Mouse (Mus musculus) MN1 (cell line): ENCODE results near the gene Crebbp.
A peak's percentile ranks its signal among the peaks of the same experiment; 100 is the strongest.
"Not testable (repeated sequence)": the region's sequence is repeated elsewhere in the genome, so short reads cannot be mapped to it uniquely, and the experiment has no call there.

Experiments used
- DNase-seq: peaks from one replicate; pipeline ENCODE4 v3.0.0-alpha.2; 2016; ENCODE audit warnings: low spot score

The Crebbp gene

DNA sequence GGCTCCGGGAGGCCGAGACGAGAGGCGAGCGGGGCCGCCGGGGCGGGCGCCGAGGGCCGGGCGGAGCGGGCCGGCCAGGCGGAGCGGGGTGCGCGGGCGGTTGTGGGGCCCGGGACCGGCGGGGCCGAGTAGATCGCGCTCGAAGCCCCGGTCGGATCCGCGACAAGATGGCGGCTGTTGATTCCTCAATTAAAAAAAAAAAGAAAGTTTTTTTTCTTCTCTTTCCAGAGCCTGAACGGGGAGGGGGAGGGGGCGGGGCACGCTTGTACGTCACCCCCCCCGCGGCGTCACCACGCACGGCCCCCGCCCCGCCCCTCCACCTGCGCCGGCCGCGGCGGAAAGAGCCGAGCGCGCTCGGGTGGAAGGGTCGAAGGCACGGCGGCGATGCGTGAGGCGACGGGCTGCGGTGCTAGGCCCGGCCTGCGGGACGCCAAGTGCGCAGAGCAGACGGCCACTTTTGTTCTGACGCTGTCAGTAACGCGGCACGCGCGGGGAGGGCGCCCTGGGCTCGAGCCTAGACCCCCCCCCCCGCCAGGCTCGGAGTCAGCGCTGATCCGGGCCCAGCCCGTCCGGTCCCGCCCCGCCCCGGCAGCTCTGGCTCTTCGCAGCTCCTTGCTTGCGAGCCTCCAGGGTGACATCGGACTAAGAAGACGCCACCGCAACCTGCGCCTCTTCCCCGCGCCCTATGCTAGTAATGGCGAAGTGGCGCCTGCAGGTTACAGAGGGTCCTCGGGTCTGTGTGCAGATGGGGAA is at the start of gene Crebbp:
Gene Crebbp (minus strand): TSS at position 199 of the 753 bp plus-strand sequence.
- DNase-seq: peak; percentile 96

DNA sequence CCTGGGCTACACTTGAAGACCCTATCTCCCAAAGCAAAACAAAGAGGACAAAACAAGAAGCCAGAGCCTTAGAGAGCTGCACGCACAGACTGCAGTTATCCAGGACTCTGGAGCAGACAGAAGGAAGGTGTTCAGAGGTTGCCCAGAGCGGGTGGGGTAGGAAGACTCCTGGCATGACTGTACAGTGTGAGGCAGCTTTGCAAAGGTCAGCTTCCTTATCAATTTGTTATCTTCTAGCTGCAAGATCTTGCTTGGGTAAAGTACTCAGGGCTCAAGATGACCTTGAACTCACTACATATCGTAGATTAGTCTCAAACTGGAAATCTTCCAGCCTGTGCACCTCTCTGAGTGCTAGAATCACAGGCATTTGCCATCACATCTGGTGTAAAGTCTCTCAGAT is 49.7 kb upstream of the Crebbp start:
- no peak for DNase-seq

DNA sequence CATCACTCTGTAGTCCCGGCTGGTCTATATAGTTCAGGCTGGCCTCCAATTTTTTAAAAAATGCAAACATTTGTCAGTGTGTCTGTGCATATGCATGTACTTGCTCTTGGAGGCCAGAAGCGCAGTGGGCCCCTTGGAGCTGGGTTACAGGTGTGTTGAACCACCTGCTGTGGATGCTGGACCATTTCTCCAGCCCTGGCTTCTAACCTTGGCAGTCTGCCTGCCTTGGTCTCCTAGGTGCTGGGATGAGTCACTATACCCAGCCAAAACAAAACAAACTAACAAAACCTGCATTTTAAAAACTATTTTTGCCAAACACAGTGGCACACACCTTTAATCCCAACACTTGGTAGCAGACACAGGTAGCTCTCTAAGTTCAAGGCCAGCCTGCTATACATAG is 43.7 kb upstream of the Crebbp start:
- DNase-seq: no peak

DNA sequence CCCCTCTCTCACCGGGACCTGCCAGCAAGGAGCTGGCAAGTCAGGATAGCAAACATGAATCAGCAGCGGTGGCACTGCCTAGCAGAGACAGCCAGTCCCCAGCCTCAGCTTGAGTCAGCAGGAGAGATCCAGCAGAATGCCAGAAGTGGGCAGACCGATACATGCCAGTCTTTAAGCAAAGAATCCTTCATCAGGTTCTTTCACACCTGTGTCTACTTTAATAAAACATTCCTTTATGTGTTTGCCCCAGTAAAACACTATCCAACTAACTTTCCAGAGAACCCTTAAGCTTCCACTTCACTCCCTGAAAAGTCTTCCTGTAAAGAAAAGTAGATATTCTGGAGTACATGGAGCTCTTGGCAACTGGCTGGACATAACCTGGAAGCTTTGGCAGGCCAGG is 35.0 kb upstream of the Crebbp start:
- no peak for DNase-seq

DNA sequence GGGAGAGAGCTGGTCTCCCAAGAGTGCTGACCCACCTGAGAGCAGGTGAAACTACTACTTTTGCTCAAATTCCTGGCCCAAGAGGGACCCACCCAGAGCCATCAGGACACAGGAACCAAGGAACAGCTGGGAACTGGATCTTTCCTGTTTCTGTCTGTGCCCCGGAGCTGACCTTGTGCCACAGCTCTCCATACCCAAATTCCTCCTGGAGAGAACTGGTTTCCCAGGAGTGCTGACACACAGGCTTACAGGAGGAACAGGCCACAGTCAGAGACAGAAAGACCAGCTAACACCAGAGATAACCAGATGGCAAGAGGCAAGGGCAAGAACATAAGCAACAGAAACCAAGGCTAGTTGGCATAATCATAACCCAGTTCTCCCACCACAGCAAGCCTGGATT is 31.4 kb upstream of the Crebbp start:
- not testable (repeated sequence) for DNase-seq

DNA sequence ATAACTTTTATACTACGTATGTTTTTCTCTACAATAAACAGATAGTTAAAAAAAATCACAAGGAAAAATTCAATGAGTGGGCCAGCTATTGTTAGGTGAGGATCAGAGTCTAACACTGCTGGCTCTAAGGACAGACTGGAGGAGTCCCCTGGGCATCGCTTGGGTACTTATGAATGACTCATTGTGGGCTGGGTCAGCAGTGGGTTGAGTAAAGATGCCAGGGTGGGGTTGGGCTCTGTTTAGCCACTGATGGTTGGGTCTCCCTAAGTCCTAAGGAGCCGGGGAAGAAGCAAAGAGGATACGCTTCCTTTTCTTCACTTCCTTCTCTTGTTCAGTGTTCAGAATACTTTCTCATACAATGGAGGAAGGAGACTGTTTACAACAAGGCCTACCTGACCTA is 22.3 kb upstream of the Crebbp start:
- DNase-seq: peak; percentile 60

DNA sequence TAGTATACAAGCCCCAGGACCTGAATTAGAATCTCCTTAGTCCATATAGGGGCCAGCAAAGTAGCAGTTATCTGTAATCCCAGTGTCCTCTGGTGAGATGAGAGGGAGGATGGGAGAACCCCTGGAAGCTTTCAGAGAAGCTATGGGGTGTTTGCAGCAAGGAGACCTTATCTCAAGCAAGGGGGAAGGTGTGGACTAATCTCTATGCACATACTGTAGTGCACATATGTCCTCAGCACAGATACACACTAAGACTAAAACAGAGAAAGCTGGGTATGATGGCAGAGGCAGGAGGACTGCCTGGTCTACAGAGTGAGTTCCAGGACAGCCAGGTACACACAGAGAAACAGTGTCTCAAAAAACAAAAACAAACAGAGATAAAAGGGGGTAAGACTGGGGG is 21.8 kb upstream of the Crebbp start:
- no peak for DNase-seq

DNA sequence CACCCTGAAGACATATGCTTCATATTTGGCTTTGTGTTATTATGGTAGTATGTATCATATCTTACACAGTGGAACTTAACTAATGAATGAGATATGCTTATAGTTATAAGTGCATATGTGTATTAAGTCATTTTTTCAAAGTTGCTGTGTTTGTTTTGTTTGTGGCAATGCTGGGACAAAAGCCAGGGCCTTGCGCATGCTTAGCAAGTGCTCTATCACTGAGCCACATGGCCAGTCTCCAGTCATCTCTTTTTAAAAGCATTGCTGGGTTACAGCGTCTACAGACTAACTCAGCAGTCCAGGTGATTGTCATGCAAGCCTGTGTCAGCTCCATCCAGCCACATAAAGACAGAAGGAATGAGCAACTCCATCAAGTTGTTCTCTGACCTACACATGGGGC is 12.0 kb upstream of the Crebbp start:
- DNase-seq: no peak

DNA sequence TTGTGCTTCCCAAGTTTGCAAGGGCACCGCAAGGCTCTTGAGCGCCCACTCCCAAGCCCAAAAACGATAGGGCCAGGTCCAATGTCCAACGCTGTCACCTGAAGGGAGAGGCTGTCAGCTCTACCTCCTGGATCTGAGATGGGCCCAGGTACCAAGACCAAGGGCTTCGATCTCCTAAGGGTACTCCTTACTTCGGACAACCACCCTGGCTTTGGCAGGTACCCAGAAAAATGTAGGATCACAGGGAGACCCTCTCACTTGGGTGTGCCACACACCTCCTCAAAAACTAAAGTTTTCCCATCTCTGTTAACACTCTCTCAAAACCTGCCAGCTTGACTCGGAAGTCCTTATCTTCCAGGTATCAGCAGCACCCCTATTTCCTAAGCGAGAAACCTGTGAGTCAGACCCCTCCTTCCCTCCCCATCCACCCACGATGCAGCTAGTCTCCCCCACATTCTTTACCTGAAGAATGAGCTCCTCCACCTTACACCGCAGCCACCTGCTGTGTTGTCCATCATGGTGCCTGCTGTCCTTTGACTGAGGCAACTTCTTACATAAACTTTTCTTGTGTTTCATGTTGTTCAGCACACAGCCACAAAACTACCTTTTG is 939 bp upstream of the Crebbp start:
- DNase-seq: no peak

DNA sequence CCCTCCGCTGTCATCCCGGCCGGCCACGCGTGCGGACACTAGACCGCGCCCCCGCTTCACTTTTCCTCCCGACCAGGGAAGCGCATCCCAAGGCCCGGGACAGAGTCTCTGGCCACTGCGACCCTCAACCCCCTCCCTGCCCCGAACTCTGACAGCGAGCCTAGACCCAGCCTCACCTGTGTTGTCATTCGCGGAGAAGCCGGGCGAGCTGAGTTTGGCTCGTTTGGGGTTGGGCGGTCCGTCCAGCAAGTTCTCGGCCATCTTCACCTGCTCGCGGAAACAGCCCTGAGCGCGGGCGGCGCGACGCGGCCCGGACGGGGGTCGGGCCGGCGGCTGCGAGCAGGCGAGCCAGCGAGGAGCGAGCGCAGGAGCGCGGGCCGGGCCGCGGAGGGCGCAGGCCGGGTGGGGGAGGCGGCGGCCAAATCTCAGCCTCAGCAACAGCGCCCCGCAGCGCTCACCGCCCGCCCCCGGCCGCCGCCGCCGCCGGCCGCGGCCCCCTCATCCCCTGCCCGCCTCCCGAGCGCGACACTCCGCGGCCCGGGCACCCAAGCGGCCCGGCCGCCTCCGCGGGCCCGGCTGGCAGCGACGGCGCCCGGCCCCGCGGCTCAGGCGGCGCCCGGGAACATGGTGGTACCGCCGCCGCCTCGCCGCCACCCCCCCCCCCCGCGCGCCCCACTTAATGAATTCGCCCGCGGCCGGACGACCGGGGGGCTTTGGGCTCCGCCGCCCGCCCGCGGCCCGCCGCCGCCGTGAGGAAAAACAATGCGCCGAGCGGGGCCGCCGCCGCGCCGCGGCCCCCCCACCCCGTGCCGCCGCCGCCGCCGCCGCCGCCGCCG is 616 bp downstream of the Crebbp start:
- peak; percentile 68 for DNase-seq

DNA sequence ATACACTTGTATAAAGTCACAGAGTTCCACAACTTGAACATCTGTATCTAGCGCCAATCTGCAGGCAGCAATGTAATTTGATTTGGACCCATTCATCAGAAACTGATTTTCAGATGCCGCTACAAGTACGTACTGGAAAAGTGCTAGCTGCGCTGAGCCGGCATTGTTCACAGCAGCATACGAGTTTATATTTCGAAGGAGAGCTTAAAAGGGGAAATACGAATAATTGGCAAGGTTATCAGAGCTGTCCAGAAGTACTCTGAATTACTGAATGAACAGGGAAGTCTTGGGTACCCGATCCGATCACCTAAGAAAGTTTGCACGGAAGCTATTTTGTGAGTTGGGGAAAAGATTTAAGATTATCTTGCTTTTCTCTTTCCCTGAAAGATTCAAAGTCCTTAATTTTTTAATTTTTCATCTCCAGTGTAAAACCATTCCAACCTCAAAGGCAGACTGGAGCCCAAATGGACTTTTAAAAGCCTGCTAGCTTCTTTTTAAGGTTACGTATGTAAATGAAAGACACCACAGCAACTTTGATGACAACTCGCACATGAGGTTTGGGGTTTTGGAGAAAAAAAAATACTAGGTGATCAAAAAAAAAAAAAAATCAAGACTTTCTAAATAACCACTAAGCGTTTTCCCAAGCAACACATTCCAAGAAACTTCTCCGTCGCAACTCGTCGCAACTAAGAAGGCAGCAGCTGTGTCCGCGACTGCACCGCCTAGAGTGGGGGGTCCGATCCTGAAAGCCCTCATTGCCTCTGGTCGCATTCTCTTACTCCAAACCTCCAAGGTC is 1.4 kb downstream of the Crebbp start:
- DNase-seq: peak; percentile 8

DNA sequence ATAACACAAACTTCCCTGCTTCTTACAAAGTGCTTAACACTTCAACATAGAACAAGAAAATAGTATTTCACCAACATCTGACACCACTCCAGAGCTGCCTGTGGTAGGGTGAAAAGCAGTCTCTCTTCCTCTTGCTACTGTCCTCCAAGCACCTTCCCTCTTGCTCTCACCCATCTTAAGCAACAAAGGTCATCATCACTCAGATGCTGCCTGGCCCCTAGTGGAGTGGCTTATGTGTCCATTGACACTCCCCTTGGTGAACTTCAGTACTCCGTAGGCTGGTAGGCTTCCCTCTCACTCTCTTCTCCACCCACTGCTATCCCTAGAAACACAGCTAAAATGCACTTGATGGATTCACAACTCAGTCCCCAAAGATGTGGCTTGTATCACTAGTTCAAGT is 3.5 kb downstream of the Crebbp start:
- DNase-seq: no peak

DNA sequence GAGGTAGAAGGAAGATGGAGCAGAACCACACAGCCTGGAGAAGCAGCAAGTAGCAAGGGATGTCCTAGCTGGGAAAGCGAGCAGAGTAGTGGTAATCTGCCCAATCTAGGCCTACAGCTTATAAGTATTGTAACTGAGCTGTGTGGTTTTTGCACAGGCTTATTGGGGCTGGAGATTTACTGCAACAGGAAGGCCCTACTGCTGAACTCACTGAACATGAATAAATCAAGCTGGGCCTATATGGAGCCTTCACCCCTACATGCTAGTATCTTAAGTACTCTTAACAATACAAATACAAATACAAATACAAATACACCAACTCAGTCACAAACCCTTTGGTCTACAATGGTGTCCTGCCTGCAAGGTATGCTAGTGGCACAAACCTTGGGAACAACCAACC is 10.2 kb downstream of the Crebbp start:
- no peak for DNase-seq

DNA sequence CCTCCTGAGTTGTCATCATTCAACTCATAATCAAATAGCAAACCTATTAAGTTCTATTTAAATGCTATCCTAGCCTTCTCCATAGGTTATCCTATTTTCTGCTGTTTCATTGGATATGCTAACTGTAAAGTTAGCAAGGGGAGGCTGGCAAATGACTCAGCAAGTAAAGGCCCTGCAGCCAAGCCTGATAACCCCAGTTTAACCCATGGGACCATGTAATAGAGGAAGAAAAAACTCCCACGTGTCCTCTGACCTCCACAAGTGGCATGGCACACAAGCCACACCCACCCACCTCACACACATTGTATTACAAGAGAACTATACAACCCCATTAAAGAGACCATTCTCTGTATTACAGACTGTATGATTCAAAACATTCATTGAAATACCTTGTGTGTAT is 13.8 kb downstream of the Crebbp start:
- no peak for DNase-seq

DNA sequence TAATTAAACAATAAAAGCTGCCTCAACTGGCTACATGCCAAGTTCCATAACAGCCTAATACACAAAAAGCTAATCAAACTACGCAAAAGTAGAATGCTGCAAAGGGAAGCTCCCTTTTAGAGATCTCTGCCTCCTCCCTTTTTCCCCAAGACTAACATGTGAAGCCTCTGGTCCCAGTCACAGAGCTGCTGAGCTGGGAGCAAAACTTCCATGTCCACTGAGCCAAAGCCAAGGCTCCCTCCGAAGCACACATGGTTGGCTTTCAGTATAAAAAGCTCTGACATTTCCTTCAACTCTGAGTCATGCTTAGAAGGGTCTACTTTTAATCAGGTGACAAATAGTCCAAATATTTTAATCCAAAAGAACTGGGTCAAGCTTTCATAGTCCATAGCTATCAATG is 14.2 kb downstream of the Crebbp start:
- DNase-seq: no peak

DNA sequence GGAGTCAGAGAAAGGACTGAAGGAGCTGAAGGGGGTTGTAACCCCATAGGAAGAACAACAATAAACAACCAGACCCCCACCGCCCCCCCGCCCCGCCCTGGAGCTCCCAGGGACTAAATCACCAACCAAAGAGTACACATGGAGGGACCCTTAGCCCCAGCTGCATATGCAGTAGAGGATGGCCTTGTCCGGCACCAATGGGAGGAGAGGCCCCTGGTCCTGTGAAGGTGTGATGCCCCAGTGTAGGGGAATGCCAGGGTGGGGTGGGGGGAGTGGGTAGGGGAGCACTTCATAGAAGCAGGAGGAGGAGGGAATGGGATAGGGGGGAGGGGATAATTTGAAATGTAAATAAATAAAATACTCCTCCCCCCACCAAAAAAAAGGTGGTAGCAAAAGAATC is 15.8 kb downstream of the Crebbp start:
- no peak for DNase-seq

DNA sequence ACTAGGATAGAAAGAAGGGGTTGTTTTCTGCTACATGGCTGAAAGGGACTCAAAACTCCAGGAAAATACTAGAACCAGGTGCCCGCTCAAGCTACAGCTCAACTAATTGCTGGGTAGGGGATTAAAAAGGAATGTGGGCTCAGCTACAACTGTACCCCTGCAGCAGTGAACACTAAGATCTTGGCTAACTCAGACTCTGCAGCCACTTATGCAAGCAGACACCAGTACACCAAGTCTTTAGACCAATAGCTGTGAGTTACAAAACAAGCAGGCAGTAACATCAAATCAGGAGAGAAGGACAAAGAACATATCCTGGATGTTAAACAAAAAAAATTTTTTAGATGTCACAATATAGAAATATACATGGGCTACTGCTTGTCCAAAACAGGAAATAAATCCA is 23.6 kb downstream of the Crebbp start:
- no peak for DNase-seq

DNA sequence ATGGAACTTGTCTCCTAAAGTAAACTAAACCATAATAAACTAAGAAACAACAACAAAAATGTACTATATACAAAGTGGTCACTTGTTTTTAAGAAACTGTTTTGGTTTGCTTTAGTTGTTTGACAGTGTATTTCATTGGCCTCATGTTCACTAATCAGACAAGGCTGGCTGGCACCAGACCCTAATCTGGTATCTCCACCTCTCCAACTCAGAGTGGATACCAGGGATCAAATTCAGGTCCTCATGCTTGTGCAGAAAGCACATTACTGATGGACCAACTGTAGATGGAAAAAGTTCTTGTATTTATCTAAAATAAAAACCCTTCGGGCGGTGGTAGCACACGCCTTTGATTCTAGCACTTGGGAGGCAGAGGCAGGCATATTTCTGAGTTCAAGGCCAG is 38.7 kb downstream of the Crebbp start:
- no peak for DNase-seq

DNA sequence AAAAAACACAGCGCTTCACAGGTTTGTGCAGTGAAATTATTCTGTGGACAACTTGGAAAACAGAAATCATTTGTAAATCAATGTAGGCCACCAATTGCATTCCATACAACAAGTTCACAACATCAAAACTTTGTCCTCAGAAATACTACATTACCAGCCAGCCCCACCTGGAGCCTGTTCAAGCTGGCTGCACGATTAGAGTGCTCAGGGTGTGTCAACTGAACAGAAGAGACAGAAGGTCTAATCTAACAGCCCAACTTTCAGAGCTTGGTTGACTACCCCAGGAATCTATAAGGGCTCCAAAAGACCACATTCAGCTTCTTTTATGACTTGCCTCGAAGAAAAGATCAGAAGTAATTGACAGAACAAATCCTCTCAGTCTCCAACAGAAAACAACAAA is 44.3 kb downstream of the Crebbp start:
- no peak for DNase-seq

DNA sequence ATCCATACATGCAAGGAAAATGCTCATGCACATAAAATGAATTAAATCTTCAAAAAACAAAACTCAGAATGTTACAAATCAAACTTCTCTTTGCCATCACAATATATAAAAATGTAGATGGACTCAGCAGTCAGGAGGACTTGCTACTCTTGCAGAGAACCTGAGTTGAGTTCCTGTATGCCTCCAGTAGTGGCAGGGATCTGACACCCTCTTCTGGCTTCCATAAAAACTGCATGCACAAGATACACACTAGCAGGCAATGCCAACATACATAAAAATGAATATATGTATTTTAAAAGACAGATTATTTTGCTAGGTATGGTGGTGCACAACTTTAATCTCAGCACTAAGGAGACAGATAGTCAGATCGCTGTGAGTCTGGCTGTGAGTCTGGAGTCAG is 45.3 kb downstream of the Crebbp start:
- DNase-seq: no peak

DNA sequence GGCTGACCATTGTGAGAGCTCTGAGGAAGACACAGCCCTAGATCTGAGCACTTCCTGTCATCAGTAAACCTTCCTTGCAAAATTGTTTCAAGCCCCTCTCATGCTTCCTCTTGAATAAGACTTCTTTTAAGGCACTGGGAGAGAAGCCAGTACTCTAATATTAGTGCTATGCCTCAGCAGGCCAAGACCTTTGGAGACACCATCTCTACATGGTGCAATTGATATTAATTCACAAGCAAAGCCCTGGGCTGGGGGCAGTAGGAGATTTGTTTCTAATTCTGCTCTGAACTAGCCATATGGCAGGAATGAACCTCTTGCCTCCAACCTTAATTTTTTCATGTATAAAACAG is 52.9 kb downstream of the Crebbp start:
- DNase-seq: no peak

DNA sequence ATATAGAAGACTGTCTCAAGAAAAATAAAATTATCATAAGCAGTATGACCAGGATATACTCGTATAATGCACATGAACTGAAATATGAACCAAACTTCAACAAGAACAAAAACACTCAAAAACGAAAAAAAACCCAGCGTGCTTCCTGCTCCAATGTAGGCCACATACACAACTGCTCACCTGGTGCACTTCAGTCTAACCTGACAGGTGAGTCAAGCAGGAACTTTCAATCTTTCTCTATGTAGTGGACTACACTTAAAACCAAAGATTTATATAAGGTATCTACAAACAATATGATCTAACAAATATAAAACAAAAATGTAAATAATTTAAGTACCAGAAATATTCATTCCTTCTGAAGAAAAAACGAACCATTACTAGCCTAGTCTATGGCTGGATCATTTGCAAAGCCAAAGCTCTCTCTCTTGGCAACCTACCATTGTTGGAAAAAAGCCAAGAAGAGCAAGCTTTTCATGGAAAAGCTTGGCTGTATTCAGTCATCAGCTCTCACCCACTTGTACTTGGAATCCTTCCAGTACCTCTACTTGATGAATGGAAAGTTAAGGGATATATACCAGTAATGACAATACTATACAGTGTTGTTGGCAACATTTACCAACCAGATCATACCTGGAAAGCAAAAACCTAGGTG is 53.4 kb downstream of the Crebbp start:
- DNase-seq: peak; percentile 78
